Mouse (Mus musculus) neural tube, embryonic 10.5 days (tissue): Measurements from ENCODE around the gene Ogn.
"Not testable (repeated sequence)": the region's sequence is repeated elsewhere in the genome, so short reads cannot be mapped to it uniquely, and the experiment has no call there.

Experiments used
- DNase-seq: peaks from one replicate; pipeline ENCODE4 v3.0.0-alpha.2; 2017; ENCODE audit warnings: low spot score; ENCODE audit errors: extremely low spot score

The Ogn gene

DNA sequence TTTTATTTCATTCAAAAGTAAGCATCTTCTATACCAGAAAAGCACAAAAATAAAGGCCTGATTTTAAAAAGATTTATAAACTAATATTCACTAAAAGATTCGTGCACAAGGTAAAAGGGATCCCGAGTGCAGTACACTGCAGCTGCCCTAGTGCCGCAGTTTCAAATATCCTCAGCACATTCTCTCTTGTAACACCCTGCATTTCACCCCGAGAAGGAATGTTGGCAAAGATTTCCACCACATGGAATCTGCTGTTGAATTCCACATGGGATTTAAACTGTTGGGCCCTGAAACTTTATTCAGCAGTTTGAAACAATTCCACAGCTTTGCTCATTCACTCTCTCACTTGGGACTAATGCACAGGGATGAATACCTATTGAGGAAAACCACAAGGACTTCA lies at the start of gene Ogn:
Ogn (plus strand) TSS at position 333 of the 400 bp plus-strand sequence.
- DNase-seq = no peak

DNA sequence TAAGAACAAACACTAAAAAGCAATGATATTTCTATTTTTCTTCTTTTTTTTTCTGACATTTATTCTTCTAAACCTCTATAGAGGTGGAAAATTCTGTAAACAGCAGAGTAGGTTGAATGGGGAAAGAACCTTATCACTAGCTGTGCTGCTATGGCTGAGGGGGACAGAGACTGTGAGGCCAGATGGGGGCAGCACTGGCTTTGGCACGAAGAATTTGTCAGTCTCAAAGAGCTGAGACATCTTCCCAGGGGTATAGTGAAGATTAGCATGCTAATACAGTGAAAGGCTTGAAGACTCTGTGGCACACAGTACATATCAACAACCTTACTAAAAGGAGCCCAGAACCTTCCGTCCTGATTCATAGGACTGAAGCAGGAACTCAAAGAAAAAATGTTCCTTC lies 48.7 kb upstream of the Ogn start:
- DNase-seq = no peak

DNA sequence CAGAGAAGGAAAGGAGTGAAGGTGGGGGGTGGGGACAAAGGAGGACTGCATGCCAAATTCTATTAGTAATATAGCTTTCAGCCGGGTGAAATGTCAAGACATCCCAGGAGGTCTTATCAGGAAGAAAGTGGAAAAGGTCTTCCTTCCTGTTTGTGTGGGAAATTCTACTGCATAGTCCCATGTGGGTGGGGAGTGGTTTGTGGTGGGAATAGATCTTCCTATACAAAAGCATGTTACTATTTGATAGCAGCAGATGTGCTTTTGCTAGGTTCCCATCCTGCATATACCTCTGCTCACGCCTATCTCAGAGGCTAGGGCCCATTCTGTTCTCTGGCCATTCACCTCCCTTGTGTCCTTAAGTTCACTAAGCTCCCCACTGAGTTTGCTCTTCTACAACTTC lies 47.0 kb upstream of the Ogn start:
- DNase-seq = no peak

DNA sequence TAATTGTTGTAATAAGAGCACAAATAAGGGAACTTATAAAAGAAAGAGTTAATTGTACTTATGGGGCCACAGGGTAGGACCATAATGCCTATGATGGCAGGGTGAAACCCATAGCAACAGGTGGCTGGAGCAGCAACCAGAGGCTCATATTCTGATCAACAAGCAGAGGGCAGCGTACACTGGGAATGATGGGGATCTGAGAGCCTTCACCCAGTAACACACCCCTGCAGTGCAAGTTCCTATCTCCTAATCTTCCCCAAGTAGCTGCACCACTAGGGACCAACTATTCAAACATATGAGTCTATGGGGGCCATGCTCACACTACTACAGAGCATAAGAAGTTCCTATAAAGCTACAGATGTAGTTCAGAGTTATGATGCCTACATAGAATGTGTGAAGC lies 43.5 kb upstream of the Ogn start:
- DNase-seq = no peak

DNA sequence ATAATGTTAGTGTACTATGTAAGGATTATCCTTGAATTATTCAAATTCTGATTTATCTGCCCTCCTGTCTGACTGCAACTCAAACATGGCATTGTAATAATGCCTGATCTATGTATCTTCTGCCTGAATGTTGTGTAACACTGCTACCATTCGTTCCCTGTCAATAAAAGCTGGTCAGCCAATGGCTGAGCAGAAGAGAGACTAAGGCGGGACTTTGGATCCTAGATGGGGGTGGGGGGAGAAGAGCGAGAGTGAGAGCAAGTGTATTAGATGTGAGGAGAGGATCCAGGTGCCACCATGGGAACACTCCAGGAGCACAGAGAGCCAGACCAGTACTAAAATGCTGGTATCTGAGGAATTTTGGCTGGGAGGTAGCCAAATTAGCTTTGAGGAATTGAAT lies 37.5 kb upstream of the Ogn start:
- no peak for DNase-seq

DNA sequence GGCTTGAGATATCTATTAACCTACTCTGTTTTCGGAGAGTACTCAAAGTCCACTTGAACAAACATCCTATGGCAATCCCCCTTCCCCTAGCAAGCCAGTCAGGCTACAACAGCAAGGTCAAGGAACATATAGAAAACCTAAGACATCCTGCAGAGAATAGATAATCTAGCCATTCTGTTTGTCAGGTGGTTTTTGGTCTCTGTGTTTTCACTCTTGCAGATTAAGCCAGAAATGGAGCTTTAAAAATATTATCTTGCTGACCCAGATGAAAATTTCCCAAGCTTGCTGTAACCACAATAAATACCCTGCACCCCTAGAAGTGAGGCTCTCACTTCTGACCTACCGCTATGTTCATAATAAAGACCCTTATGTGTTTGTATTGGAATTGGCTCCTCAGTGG lies 36.4 kb upstream of the Ogn start:
- DNase-seq = no peak

DNA sequence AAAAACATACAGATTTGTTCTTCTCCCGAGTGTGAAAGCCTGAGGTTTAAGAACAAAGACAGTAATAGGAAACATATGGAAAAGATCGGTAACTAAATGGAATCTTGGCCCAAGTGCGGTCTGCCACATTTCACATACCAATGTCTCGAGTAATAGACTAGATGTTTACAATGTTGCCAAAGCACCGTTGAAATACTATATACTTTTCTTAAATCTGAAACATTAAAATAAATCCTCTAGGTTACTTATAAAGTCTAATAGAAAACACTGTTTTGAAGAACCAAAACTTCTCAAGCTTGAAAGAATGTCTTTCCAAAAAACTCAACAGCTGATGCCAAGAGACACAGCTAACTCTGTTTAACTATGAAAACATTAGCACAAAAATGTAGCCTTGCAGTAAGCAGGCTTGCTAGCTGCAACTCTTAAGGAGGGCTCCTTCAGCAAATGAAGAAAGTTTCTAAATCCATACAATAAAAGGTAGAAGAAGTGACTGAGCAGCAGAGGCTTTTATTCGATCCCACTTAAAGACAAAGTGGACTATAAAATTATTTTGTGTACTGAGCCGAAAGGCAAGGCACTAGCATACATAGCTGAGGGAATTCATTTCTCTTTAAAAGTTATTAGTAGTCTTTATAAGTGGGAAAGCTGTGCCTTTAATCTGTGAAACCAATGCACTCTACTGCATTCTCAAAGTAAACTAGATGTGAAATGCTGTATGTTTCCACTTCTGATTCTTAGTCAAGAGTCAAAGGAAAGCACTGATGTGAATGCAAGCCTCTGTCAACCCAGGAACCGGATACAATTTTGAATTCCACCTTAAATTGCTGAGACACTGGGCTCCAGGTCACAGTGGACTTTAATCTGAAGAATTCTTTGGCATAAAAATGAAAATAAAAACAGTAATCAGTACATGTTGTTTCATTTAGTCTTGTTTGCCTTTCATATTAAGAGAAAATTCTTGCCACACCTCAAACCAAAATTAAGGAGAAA lies 26.0 kb upstream of the Ogn start, which contains the start of gene Omd:
Omd (plus strand) TSS at position 922 of the 990 bp plus-strand sequence.
- DNase-seq = no peak

DNA sequence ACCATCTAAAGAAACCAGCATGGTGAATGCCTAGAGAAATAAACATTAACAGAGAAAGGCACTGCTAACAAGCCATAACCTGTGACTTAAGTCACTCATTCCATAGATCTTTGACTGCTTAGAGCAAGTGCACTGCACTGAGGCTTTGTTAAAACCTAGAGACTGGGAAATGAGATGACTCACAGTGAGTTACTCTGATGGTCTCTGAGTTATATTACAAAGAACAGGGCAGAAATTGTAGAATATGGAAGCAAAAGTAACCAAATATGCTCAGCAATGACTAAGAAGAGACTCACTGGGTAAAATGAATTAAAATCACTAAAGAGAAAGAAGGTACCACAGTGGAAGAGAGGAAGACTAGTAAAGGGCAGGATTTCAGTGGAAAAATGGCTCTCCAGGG lies 24.0 kb upstream of the Ogn start:
- no peak for DNase-seq

DNA sequence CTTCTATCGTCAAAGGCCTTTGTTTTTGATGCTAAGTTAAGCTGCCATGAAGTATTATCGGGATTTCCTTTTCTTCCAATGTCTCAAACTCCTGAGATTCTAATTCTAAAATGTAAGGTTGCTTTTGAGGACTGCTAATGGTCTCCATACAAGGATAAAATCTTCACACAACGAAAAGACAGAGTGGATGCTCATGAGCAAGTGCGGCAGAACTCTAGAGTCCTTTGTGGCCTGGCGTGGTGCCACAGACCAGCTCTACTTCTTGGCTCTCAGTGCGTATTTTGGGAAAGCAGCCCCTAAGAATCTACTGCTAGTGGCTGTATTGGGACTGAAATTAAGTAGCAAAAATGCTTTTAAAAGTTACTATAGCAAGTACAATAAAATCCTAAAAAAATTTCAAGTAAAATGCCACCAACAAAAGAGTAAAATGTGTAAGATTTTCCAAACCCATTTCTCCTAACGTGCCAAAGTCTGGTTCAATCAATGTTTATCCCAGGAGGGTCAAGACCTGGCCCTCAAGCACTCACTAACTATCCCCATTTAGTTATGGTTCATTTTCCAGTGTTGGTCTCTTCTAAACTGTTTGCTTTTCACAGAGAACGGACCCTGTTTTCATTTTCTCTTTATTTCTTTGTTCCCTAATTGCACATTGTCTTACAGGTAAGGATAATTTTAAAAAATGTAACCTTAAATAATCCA lies 23.4 kb upstream of the Ogn start:
- DNase-seq = no peak

DNA sequence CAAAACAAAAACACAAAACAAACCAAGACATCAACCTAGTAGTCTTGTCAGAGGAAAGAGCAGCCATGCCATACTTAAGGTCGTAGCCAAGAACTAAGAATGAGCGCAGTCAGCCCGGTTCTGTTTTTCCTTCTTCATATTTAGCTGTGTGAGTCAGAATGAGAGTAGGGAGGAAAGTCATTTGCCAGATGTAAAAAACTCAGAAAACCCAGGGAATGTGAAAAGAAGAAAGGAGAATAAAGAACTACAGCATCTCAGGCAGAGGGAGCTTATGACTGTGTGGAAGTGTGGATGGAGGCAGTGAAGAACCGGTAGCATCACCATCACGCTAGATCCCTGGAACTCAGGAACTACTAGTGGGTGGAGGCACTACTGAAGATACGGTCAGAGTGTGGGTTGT lies 21.8 kb upstream of the Ogn start:
- no peak for DNase-seq

DNA sequence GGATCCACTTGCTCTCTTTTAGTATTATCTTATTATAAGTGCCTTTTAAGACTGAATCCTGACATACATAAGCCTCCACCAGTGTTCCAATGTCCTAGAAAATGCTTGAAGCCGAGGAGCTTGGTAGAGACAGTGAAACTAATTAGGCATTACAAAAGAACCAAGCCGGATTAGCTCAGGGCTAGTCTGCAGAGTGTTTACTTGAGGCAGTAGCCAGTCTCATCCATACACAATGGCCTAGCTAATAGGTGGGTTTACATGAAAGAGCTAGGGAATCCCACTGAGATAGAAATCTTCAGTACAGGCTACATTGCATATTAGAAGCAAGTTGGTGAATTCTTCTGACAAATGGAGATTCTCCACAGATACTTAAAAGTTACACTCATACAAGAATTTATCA lies 5.3 kb upstream of the Ogn start:
- not testable (repeated sequence) for DNase-seq

DNA sequence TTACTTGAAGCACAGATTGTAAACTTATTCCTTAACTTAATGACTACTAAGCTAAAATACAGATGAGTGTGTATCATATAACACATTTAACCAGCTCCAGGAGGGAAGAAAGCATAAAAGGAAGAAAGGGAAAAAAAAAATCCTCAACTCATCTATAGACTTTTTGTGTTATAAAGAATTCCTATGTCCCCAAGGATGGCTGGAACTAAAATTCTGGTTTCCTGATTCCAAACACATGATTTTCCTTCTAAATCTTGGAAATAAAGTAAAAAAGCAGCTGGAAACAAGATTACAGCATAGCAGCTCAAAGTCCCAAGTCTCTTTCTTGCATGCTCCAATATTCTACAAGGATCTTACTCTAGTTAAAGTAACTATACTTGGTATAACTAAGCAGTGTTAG lies 4.2 kb upstream of the Ogn start:
- no peak for DNase-seq

DNA sequence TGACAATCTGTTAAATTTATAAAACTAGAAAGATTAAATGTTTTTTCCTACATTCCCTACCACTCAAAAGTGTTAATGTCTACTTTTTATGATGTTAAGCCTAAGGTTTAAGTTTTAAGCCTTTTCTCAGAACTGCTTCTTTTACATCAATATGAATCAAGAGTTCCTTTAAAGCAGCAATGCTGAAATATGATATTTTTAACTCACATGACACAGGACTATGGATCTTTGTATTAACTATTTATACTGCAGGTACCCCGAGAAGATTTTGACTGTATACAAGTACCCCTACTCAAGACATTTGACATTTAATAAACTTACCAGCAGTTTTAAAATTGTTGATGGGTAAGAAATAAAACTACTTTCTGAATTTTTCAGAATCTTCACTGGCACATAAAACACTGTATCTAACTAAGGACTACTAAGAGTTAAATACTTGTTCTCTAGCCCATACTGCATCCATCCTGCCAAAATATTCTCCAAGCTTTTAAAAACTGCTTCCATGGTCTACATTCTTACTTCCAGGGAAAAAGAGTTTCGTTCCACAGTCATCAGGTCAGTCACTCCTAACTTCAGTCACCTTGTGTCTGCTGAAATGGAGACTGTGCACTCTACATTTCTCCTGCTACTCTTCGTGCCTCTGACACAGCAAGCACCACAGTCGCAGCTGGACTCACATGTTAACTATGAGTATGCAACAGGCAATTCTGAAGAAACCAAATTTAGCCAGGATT lies 910 bp downstream of the Ogn start:
- DNase-seq = no peak

DNA sequence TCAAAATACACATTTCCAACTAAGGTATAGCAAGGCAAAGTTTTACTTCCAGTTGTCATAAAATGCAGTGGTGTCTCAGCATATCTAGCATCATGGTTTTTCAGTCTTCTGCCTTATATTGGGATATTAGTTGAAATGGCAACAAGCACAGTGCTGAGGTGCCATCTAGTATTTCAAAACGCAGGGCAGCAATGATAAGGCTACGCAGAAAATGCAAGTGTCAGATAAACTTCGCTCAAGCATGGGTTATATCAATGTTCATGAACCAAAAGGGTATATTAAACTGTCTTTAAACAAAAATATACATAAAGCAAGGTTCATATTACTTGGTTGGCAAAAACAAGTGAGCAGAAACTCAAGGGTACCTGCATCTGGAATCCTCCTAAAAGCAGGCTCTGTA lies 9.2 kb downstream of the Ogn start:
- no peak for DNase-seq

DNA sequence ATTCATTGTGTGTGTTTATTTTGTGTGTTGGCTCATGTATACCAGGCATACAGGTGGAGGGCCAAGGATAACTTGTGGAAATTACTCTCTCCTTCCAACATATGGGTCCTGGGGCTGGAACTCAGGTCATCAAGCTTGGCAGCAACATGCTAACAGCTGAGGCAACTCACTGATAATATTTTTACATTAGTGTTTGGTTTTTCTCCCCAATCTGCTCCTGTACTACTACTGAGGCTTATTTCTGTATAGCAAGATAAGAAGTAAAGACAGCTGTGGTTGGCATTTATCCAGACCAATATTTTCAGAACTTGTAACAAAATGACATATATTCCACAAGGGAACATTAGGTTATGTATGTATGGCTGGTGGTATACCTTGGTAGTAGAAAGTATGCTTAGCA lies 10.5 kb downstream of the Ogn start:
- no peak for DNase-seq

DNA sequence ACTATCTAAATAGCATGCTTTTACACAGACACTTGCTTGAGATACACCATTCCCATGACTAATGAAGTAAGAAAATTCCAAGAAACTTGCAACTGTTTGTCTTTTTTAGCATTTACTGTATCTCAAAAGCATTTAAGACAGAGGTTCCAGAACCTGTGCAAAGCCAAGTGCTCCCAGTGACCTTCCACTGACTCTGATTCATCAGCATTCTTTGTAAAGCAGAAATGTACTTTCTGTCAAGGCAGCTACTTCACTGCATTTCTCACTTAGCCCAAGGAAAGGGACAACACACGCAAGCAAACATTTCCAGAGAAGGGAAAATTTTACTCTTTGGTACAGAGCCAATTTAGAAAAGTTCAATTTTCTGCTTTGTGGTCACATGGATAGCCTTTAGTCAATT lies 15.4 kb downstream of the Ogn start:
- DNase-seq = no peak

DNA sequence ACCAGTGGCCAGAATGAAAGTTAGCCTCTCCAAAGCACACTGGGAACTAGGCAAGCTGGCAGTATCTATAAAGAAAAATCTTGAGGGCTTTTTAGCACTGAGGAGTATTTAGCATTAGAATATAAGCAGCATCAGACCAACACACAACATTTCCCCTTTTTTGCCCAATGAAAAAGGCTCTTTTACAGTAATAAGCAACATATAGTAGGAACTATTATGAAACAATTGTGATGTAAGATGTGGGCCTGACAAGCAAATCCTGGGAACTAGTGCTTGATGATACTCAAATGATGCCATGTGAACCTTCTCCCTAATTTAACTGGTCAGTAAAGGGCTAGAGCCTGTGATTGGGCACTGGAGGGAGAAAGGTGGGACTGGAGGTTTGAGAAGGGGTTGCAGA lies 20.3 kb downstream of the Ogn start:
- DNase-seq = no peak

DNA sequence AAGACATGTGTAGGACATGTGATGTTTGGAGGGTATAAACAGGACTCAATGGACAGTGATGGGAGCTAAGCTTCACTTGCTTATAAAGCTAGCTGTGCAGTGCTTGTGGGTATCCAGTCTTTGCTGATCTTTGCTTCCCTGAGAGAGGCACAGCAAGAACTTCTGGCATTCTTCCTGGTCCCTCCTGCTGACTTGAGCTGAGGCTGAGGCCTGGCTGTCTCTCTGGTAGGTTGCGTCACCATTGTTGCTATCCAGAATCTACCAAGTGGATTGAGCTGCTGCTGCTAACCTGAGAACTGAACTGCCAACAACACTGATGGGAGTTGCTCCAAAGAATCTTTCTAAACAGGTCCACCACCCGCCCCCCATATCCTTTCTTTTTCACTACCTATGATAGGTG lies 21.2 kb downstream of the Ogn start:
- no peak for DNase-seq

DNA sequence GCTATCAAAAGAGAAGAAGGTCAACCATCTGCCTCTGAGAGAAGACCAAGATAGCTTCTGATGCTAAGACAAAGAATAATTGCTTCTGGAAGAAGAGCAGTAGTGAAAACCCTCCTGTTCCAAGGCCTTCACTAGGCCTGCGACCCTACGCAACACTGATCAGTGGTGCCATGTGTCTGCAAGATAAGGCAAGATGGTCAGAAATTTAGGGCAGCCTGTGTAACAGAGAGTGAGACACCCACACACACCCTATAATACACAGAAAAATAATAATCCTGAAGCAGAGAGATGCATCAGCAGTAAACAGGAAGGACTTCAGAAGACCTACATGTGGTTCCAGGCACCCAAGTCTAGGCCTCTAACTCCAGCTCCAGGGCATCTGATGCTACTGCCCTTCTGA lies 32.1 kb downstream of the Ogn start:
- no peak for DNase-seq

DNA sequence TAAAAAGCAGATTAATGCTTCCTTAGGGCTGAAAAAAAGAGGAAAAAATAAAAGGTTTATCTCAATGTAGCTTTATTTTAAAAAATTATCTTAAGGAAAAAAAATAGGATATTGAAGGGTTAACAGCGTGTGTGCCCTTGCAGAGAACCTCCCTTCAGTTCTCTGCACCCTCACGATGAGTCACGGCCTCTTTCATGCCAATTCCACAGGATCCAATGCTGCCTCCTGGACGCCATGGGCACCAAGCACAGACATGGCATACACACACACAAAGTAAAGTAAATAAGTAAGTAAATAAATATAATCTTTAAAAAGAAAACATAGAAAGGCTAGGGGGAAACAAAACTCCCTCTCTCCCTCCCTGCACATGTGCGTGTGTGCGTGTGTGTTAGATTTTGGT lies 34.8 kb downstream of the Ogn start:
- no peak for DNase-seq

DNA sequence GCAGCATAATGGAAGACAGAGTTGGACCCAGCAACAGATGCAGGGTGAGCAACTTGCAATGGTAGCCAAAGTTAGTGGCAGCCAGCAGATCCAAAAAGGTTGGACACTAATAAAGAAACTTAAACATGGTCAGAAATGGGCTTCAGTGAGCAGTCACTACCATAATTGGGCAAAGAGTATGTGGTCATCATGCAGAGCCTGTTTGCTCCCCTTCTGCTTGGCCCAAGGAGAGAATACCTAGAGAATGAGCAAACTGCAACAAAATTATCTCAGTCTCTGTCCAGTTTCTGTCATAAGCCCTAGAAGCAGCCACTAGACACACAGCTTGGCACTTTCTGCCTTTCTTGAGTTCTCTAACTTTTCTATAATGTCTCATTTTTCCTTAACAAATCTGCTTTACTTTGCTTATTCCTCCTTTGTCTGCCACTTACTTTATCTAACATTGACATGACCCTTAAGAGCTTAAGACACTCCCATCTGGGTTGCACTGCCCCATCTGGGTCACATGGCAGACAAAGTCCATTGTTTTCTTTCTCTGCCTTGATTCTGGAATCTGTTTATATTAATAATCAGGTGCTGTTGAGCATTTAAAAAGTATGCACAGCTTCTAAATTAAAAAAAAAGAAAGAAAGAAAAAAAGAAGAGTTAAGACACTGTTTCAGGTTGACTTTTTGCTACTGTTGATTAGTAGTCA lies 36.0 kb downstream of the Ogn start:
- no peak for DNase-seq
